Mouse (Mus musculus) small intestine, adult 2 months (tissue): ENCODE data around the gene Dab1.

Experiments
- CTCF ChIP-seq: fragments of 200-500 bp; IDR thresholded peaks from 2 replicates; pipeline ENCODE4 v1.5.1; 2012; ENCODE audit warnings: low read depth, mild to moderate bottlenecking, control low read depth, inconsistent platforms, low read length, moderate library complexity, mixed read lengths; ENCODE audit not compliant: insufficient replicate concordance, insufficient read length; ENCODE audit errors: extremely low read depth
- POLR2A ChIP-seq: fragments of 200-500 bp; IDR thresholded peaks from 2 replicates; pipeline ENCODE4 v1.6.1; 2012; ENCODE audit warnings: low read depth, mild to moderate bottlenecking, control low read depth, inconsistent platforms, low read length, moderate library complexity

- TF ChIP-seq CTCF (no peak), POLR2A (no peak)
Measured at GRCm38 (mm10) chr4:103713921-103714320, 94.8 kb downstream of the Dab1 start.
